Mouse (Mus musculus) embryo, embryonic 11.5 days (tissue): ENCODE measurements around the gene Ninj2.

Source experiments
- DNase-seq: peaks from one replicate; pipeline ENCODE4 v3.0.0-alpha.2; 2012; ENCODE audit warnings: low read depth, low spot score

Ninj2 gene

GRCm38 (mm10) chr6:120134748-120135147, 41.6 kb downstream of the Ninj2 start:
- no peak for DNase-seq

DNA sequence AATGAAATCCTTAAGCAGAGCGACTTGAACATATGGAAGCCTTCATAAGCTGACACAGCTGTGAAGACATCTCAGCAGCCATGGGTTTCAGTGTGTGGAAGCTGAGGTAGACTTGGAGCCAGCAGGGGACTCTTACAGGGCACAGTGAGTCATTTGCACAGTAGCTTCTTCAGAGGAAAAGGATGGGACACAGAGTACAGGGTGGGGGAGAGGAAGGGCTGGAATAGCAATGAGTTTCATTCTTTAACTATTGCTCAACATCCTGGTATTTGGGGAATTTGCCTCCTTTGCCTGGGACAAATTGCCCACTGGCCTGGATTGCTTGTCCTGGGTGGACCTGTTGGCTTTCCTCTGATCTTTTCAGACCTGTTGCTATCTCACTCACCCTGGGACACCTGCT, 52.3 kb downstream of the Ninj2 start:
- no peak for DNase-seq

GRCm38 (mm10) chr6:120146676-120147075, 53.5 kb downstream of the Ninj2 start:
- DNase-seq, result no peak

GRCm38 (mm10) chr6:120147411-120147810, 54.3 kb downstream of the Ninj2 start:
- DNase-seq, result no peak

- no peak for DNase-seq
Measured at GRCm38 (mm10) chr6:120148716-120149392, 55.7 kb downstream of the Ninj2 start.

DNA sequence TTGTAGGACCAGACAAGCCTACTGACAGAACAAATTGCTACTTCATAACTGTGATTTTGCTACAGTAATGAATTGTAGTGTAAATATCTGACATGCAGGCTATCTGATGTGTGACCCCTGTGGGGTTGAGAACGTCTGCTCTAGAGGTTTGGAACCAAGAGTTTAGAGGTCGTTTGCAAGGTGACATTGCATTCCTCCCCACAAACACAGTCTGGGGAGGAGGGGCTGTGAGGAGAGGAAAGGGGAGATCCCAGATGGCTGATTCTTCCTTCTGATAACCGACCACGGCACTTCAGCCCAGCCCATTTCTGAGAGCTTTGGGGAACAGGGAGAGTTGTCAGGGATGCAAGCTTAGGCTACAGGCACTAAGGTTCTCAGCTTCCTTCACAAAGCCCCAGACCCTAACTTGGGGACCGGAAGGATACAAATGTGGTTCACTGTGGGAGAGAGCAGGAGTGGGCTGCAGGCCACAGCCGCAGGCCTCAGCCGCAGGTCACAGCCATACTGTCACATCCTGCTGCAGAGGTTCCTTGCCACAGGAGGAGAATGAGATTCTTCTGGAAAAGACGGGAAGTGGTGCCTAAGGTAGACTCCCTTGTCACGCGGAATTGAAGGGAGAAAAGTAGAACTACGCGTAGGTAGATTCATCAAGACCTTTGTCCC, 56.4 kb downstream of the Ninj2 start:
- no peak for DNase-seq

DNA sequence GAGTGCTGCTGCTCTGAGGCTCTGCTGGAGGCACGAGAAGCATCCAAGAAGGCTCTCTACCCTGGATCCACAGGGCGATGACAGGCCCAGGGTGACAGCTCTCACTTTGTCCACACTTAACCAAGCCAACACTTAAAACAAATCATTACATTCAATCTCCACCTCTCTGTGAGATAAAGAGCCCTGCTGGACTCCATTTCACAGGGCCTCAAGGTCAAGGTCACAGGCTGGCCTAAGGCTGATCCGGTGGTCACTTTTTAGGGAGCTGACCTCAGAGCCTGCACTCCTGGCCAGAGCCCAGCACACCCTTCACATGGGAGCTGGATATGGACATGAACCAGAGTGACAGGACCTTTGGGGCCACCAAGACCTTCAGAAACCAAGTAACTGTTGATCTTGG, 57.1 kb downstream of the Ninj2 start:
- DNase-seq, result no peak

GRCm38 (mm10) chr6:120151616-120152053, 58.5 kb downstream of the Ninj2 start:
- no peak for DNase-seq

GRCm38 (mm10) chr6:120152739-120153696, 59.9 kb downstream of the Ninj2 start:
- DNase-seq, result no peak

DNA sequence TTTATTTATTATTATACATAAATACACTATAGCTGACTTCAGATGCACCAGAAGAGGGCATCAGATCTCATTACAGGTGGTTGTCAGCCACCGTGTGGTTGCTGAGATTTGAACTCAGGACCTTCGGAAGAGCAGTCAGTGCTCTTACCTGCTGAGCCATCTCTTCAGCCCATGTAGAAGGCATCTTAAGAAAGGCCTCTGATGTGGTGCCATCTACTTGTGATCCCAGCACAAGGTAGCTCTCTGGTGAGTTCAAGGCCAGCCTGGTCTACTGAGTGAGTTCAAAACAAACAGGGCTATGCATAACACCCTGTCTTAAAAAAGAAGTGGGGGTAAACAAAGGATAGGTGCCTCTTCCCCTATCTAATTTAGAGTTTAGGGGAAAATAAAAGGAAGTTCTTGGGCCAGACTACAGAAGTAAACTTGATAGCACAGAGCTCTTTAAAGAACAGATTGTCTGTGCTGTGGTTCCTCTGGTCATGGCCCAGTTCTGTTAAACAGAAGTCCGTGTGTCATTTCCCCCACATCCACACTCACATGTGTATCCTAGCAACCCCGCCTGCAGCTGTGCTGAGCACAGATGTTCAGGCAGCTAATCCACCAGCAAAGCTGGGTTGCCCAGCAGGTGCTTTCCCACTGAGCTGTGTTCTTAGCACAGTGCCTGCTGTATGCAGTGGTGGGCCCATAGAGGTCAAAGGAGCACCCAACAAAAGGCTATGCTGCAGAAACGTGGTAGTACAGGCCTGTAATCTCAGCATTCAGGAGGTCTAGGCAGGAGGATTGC, 61.6 kb downstream of the Ninj2 start:
- no peak for DNase-seq

DNA sequence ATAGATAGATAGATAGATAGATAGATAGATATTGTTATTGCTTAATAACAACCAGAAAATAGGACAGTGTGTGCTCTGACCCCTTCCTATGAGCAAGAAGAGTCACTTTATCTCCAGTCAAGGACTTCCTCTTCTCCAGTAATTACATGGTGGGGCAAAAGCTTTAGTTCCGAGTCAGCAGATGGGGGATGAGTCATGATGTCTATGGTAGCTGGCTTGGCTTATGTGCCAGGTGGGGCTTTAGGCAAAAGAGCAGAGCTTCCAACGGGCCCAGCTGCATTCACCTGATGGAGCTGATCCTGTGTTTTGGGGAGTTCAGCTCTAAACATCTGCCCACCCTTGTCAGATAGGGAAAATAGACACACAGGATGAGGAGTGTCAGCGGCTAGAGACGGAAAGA, 62.4 kb downstream of the Ninj2 start:
- DNase-seq, result no peak

- DNase-seq, result no peak
Measured at GRCm38 (mm10) chr6:120157479-120157878, 64.3 kb downstream of the Ninj2 start.

GRCm38 (mm10) chr6:120159133-120159901, 66.2 kb downstream of the Ninj2 start:
- no peak for DNase-seq

- DNase-seq, result no peak
Measured at GRCm38 (mm10) chr6:120162928-120163327, 69.8 kb downstream of the Ninj2 start.

DNA sequence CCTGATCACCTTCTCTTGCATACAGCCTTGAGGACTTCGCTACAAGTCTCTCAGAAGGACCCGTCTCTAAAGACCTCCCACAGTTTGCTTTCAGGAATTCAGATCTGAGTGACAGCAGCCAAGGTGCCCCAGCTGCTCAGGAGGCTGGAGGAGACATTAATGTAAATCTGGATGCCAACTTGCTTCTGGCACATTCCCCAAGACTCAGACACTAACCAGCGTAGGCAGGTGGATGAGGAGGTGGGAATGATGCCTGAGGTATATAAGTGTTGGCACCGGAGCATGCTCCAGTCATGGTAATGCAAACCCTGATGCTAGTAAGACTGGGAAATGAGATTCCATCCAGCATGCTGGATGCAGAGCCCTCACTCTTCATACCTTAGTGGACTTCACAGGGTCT, 71.6 kb downstream of the Ninj2 start:
- no peak for DNase-seq

DNA sequence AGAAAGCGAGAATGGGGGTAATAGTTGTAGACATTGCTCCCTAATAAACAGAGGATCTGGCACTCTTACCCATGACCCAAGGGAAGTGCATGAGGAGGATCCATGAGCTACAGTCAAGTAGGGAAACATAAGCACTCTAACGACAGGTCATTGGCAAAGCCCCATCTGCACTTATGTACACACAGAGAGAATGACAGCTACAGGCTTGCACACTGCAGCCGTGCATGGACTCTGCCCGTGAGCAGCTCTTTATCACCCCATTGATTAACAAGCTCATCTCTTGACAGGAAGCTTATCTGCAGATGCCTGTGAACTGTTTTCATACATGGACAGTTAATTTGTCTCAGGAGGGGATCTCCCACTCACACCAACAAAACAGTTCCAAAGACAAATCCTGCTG, 74.4 kb downstream of the Ninj2 start:
- no peak for DNase-seq

GRCm38 (mm10) chr6:120172294-120173017, 79.3 kb downstream of the Ninj2 start:
- no peak for DNase-seq

DNA sequence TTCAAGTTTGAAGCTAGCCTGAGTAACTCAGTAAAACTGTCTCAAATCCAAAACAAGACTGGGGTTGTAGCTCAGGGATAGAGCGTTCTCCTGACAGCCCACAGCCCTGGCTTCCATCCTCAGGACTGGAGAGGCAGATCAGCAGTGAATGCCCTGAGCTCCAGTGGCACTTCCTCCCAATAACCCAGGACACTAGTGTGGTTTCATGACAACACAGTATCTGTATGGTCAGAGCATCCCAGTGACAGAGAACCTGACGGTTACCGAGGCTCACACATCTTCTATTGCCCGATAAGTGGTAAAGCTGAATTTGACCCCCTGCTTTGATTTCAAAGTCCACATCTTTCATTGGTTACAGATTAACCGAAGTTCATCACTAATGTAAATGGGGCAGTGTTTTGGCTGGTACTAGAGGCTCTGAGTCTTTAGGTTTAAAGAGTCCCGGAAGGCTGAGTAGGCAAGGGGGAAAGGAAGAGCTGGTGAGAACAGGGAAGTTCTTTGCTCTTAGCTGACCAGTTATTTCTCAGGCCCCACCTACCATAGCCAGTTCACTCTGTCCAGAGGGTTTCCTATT, 81.0 kb downstream of the Ninj2 start:
- DNase-seq, result no peak

DNA sequence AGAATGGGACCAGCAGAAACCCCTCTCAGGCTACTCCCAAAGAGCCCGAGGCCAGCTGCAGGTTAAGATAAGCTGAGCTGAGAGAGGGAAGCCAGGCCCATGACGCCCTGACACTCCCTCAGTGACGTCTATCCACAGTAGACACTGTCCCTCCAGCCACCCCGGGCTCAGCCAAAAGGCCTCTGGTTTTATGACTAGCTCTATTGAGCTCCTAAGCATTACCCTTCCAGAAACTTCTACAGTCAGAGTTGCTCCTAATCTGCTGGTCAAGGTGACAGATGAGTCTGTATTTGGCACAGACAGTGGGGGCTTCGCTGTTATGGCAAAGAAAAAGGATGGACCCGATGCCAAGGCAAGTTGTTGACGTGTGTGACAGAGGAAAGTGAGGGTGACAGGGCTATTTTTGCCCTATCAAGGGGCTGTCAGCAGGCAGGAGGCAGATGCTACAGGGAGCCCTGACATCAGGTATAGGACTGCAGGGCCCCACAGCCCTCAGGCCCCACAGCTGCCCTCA, 81.5 kb downstream of the Ninj2 start:
- no peak for DNase-seq
